Mouse (Mus musculus) cerebral cortex, adult 2 months (tissue): Measurements from ENCODE around the gene Idh3a.

Experiments
- WGBS: fragments of 180-500 bp; shearing (Covaris S2); methylation state at CpG from one replicate; pipeline ENCODE4 v1.1.7; 2018; 5-methylcytosine and 5-hydroxymethylcytosine counted together

Gene Idh3a

DNA sequence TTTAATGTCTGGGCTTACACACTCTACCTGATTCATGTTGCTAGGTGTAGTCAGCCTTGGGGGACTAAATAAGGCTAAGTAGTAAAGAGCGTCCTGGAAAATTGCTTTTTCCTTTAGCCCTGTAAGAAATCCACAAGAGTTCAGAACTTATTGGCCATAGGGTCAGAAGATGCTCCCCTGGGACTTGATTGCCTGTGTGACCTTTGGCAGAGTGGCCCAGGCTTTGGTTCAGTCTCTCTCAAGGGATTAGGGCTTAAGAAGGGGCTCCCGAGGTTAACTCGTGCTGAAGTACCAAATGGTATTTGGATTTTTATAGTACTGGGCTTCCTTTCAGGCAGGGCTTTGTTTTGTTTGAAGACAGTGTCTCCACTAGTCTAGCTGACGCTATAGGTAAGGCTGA is 1.7 kb downstream of the Idh3a start:
- 54% methylated on average over 4 of the region's 4 CpGs for WGBS

DNA sequence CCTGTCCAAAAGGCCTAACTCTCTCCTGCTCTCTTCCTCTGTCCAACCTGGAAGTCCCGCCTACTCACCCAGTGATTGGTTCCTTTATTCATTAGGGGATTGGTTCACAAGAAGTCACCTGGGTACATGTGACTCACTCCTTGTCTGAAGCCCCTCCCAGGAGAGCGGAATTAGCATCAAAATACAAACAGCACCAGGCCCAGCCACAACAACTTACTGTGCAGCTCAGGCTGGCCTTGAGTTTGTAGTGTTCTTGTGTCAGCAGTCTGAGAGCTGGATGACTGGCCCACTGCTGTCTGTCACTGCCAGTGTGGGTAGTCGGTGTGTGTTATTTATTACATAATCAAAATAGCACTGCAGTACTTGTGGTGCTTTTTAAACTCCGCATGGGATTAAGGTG is 7.5 kb downstream of the Idh3a start:
- WGBS, result 61% methylated on average over 4 of the region's 4 CpGs

DNA sequence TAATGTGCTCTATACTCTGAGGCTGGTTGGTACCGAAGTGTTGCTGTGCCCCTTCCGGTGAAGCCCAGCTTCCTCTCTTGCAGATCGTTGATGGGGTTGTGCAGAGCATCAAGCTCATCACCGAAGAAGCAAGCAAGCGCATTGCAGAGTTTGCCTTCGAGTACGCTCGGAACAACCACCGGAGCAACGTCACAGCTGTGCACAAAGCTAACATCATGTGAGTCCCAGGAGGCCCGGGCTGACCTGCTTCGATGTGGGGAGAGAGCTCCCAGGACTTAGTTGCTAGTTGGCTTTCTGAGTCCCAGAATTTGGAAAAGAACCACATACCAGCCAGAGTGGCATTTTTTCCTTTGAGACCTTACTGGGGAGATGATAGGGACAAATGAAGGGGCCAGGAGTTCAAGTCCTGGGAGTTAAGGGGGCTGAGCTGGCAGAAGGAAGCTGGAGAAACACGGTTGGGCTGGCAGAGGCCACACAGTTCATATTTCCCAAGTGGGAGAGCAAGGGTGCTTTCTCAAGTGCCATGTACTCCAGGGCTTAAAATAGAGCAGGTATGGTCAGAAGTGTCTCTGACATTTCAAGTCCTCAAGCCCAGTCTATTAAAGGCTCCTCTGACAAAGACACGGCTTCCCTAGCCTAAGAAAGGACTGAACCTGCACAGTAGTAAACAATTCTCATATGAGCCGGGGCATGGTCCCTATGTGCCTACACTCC is 10.8 kb downstream of the Idh3a start:
- 92% methylated on average over 15 of the region's 15 CpGs for WGBS

DNA sequence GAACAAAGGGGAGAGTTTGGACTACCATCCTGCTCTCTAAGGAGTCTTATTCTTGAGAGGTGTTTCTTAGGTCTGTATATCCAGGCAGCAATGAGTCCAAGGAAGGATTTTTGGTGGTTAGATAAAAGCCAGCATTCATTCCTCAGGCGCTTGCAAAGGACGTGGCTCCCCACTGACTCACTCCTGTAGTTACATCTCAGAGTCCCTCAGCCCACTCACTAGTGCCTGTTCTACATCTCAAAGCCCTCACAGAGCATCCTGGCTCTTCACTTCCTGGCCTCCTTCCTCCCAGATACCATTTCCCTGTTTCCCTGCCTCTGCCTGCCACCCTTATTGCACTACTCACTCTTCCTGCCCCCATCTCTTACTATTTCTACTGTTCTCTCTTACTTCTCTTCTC is 16.3 kb downstream of the Idh3a start:
- 33% methylated on average over 2 of the region's 2 CpGs for WGBS

DNA sequence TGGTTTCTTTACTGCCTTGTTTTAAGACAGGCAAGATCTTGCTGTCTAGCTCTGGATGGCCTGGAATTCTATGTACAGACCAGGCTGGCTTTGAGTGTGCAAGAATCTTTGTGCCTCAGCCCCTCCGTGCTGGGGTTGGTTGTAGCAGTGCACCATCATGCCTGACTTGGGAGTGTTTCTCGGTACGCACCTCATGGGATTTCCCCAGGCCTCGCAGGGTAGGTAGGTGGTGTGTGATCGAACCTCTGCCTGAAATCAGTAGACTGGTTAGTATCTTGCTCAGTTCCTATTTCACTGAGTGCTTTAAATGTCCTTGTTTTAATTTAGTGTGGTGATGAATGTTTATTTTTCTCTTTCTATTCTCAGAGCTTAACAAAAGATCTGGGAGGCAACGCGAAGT is 16.8 kb downstream of the Idh3a start:
- 65% methylated on average over 7 of the region's 7 CpGs for WGBS

DNA sequence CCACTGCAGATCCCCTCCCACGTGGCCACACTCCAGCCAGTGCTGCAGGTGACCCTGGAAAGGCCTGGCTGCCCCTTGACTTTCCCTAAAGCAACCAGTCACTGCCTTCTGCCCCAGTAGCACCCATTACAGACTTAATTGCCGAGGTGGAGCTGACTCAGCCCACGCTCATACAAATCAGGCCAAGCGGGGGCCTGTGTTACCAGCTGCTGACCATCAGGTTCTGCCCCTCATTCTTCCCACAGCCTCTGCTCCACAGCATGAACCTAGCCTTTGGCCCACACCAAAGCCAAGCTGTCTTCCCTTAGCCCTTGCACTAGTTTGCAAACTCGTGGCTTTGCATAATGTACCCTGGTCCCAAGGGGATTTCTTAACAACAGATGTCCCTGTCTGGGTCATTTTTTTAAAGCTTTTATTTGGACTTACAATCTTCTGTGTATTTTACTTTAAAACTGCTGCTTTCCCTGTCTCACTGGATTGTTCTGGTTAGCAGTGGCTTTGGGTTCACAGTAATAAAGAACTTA is 18.1 kb downstream of the Idh3a start:
- 76% methylated on average over 5 of the region's 5 CpGs for WGBS

DNA sequence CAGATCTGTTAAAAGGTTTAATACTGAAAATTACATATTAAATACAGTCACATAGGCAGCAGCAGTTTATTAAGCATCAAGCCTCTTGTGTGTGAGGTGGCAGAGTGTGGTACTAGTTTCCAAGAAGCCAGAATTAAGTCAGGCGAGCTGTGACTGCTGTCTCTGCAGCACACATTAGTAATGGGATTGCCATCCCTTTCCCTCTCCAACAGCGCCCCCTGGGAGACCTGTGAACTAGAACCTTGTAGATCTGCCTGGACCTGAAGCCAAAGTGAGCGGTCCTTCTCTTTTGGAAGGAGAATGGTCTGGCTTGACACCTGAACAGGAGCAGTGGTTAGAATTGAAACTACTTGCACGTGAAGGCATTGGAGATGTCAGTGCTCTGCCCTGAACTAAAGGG is 18.8 kb downstream of the Idh3a start:
- WGBS, result 56% methylated on average over 4 of the region's 4 CpGs

DNA sequence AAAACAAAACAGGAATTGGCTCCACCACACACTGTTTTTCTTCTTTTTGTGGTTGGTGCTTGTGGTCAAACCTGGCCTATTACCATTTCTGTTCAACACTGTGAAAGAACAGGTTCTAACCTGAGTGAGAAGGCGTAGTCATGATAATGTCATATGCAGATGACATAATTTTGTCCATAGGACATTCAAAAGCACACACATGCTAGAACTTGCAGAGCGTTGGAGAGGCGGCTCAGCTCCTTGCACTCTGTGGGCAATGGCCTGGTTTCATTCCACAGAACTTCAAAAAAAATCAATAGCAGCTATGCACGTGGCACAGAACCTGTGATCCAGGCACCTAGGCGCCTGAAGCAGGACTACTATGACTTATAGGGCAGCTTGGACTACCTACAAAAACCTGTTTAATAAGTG is 26.7 kb downstream of the Idh3a start:
- WGBS, result 80% methylated on average over 5 of the region's 5 CpGs

DNA sequence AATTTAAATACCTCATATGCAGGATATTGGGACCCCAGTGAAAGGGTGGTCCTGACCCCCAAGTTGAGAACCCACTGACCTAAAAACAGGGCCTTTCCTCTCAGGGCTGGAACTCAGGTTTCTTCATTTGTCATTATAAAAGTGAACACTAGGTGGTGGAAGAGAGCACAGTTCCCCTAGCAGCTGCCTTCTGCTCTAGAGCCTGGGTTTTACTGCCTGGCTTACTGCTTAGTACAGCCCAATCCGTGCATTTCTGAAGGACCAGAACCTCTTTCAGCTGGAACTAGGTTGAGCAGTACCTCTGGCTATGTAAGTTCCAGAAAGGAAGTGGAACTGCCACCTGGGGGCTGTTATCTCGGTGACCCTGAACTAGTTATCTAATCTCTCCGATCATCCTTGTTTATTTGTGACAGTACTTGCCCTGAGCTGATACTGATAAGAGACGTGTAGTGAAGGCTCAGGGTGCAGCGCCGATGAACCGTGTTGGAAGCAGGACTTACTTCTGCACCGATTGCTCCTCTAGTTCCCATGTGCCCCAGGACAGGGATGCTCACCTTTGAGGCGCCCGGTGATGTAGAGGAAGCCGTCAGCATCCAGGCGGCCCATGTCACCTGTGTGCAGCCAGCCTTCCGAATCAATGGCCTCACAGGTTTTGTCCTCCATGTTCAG is 28.2 kb downstream of the Idh3a start:
- WGBS, result 76% methylated on average over 13 of the region's 13 CpGs

DNA sequence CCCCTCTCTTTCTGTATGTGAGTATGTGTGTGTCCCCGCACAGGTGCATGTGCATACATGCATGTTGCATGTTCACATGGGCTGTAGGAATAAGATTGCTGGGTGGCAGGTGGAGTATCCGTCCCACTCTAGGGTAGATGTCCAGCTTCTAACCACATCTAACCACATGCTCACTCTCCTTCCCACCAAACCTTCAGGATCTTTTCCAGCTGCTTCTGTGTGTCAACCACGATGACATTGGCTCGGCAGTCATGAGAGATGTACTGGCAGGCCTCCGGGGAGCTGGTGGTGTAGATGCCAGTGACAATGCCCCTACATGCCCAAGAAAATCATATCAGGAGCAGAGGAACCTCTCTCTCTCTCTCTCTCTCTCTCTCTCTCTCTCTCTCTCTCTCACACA is 41.1 kb downstream of the Idh3a start:
- WGBS, result 90% methylated on average over 5 of the region's 5 CpGs

DNA sequence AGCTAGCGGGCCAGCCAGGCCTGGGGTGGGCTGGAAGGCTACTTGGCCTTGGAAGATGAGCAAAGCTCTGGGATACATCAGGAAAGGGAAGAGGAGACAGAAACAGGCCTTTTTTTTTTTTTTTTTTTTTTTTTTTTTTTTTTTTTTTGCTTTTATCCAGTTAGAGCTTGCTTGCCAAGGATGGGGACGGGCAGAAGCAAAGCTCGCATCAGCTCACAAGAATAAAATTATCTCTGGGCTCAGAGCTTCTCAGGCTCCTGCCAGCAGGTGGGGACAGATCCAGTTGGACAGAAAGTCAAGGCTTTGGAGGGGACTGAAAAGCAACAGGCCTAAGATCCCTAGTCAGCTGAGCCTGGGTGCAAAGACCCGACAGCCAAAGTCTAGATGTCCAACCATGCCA is 42.6 kb downstream of the Idh3a start:
- WGBS, result 58% methylated on average over 4 of the region's 4 CpGs

DNA sequence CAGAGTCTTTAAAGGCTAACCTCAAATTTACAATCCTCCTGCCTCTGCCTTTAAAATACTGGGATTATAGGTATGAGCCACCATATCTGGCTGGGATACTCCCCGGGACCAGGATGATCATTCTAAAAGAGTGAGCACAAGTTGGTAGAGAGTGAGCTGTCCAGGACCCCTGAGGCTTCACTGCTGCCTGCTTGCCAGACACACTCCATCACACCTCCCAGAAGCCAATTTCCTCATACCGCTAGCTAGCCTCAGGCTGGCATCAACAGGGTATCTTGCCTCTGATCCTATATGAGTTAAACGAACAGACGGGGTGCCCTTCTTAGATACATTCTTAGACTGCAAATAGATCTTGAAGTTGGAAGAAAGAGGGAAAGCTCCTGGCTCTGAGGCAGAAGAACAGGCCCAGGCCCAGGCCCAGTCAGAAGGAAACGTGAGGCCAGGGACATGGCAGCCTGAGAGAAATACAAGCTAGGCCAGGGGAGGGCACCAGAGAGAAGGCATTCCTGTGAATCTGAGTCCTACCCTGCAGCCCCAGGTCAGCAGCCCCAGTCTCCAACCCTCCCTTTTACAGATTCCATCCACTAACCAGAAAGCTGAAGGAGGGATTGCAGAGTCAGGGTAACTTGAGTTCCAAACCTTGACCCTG is 43.6 kb downstream of the Idh3a start:
- WGBS, result 58% methylated on average over 5 of the region's 5 CpGs

DNA sequence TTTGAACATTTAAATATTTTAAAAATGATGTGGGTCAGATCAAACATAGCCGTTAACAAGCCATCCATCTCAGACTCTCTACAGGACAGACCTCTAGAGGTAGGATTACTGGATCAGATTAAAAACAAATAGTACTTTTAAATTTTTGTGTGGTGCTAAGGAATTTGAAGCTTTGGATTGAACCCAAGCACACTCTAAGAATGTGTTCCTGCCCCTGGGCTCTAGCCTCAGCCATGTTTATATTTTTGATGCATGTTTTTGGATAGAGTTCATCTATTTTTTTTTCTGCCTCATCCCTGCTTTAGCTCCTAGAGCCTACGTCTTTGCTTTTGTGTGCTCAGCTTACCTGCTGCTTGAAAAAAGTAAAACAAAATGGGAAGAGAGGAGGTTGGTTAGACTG is 47.3 kb downstream of the Idh3a start:
- 92% methylated on average over 2 of the region's 2 CpGs for WGBS

DNA sequence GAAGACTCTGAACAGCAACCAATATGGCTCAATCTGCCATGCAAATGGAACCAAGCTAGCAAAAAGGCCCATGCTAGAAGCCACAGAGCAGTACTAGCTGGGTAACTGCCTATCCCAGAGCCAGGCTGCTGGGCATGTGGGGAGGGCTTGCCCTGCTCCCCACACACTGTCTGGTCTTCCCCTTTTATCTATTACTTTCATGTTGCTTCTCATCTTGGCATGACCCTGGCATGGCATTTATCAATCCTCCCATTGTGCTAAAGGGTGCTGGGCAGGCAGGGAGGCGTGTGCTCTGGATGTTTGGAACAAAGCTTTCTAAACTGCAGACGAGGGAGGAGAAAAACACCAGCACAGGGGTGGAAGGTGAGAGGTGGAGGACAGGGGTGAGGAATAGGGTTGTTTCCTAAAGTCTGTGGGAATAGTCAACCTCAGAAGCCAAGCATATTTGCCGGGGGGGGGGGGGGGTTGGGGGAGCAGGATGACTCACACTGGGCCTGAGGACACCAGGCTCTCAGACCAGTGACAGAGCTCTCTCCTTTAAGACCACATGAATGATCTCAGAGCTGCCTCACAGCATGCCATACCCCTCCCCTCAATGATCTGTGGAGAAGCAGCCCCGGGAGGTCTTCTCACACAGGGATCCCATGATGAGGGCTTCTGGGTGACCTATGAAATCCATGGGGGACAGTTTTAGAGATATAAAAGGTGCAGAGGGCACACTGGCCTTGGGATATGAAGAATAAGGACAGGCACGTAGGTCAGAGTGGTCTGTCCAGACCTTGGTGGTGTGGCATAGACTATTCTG is 51.6 kb downstream of the Idh3a start:
- WGBS, result 61% methylated on average over 5 of the region's 5 CpGs

DNA sequence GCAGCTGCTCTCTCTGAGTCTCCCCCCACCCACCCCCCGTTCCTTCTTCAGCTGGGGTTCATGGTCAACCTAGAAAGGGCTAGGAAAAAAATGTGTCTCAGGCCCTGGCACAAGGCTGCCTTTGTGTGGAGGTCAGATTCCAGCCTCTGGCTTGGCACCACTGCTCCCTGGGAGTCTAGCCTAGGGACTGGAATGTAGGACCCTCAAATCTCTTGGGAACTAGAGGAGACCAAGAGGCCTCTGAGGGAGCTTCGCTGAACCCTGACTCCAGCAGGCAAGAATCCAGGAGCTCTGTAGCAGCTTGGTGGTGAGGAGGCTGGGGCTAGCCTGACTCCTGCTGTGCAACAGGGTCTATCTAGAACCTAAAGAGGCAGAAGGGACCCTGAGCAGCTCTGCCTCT is 53.1 kb downstream of the Idh3a start:
- 80% methylated on average over 2 of the region's 2 CpGs for WGBS

DNA sequence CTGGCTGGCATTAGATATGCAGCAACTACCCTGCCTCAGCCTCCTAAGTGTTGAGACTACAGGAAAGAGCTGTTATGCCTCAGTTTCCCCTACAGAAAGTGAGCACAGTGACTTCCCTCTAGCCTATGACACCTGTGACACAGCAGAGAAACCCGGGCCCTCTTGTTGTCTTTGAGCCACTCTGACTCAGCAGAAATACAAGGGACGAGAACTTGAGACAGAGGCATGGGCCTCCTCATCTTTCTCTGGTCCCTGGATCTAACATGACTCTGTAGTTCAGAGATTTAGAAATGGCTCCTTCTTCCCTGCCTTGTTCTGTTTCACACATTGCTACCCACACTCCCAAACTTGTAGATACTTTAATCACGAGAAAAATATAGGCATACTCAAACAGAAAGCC is 55.4 kb downstream of the Idh3a start:
- 76% methylated on average over 3 of the region's 3 CpGs for WGBS

DNA sequence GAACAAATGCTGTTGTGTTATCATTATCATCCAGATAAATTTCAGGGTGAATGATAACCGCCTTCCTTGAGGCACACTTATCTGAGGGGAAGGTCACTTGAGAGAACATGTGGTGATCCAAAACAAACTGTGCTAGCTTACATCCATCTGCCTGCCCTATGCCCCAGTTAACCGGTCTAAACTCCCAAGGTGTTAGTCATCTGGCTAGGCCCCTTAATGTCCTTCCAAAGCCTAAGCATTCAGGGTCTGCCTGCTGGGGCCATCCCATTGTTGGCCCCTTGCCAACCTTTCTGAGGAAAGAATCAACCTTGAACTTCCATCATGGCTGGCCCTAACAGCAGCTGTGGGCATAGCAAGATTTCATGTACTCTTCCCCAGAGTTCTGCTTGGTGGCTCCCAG is 56.0 kb downstream of the Idh3a start:
- 82% methylated on average over 2 of the region's 2 CpGs for WGBS

DNA sequence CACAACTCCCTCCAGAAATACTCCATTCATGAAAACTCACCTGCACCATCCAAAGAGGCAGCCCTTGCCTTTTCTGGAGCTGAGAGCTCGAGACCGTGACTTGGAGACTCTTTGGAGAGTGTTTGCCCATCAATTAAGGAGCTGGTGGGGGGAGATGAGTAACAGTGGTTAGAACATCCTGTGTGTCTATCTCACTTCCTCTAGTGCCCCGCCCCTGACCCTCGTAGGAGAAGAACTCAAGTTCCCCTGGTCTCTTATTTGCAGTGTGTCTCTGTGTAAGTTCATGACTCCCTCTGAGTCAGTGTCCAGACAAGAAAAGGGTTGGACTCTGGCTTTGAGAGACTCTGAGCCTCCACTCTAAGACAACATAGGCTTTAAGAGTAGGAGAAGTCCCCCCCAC is 56.4 kb downstream of the Idh3a start:
- WGBS, result 81% methylated on average over 4 of the region's 4 CpGs

DNA sequence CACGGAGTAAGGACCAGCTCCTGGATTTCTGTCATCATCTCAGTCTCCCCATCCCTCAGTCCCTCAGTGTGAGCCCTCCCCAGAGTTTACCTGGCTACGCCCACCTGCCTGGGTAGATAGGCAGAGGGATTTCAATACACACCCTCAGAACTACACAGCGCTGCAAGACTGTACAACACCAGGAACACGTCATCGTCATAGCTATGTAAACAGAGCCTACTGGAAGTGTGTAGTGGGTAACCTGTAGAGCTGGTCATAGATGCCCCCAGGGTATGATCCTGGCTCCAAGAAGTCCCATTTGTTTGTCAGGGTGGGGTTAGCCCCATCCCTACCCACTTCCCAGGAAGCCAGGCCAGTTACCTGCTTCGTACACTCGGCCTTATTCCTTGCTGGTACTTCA is 57.0 kb downstream of the Idh3a start:
- WGBS, result 91% methylated on average over 7 of the region's 7 CpGs

DNA sequence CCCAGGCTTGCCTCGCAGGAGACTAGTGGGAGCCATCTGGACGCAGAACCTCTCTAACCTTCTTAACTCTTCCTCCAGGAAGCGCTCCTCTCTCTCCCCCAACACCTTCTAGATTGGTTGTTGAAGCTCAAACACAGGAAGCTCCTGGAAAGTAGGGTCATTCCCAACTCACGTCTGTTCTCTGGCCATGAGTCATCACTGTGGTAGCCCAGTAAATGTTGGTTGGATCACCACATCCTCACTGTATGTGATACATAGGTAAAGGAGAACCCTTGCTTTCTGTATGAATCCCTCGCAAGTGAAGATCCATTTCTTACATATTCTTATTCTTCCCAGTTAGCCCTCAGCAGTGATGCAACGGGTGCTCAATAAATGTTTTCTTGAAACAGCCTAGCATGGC is 59.4 kb downstream of the Idh3a start:
- WGBS, result 83% methylated on average over 6 of the region's 6 CpGs

DNA sequence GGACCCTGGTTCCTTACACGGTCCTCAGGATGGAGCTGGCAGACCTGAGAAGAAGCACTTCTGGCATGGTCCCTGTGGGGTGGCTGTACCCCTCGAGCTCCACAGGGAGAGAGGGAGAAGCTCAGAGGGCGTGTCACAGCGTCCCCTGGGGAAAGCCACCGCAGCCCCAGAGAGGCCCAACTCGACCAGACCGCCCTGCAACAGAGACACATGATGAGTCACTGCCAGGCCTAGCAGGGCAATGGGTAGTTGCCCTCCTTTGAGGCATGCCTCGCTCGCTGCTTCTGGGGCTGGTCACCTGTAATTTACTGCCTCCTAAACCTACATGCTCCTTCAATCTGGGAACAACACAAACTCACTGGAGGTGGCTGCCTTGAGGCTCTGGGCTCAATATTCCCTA is 60.1 kb downstream of the Idh3a start:
- 86% methylated on average over 9 of the region's 9 CpGs for WGBS

DNA sequence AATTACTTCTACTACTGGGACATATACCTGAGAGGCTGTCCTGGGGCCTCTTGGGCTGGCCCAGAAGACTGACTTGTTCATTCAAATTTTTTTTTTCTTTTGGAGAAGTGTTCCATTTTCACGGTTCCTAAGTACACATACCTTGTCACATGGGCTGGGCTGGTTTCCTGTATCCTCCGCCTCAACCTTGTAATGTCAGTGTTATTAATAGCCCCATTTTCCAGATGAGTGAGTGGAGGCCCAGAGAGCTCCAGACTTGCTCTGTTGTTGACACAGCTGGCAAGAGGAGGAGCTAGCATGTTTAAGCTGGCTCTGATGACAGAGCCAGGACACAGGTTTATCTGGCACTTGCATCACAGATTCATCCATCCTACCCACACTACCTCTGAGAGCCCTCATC is 61.3 kb downstream of the Idh3a start:
- 62% methylated on average over 2 of the region's 2 CpGs for WGBS
